Mouse (Mus musculus): ENCODE data around the gene Med21. TPM values are rescaled to one million over a fixed set of nuclear protein-coding genes. Genes with fewer than 3 reads are reported as not detected.

The Med21 gene
- total and polyA plus RNA-seq, 3 experiments = 42.4 to 124 (median 56.0) TPM

DNA sequence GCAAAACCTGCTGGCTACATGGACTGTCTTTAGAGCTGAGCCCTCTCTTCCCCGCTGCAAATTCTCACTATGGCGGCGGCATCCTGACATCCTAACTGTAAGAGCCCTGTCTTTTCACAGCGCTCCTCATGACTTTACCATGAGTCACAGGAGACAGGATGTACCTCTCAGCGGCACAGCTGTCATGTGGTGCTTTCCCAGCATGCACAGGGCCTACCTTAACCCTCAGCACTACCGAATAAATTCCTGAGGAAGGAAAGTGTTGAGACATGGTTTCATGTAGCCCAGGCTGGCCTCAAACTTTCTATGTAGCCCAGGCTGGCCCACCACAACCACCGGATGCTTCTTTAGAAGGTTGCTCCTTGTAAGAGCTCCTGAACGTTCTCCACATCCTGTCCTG, 26.5 kb upstream of the Med21 start:
- dilution Hi-C loops (cut with MboI; ENCODE audit: extremely low pct_ligation_motif_present, extremely low pct_unique_long_range_greater_than_20kb, low sequenced_read_pairs) = no loop called here
- Histone ChIP-seq H3K9ac (ENCODE audit: insufficient read depth, low read depth) (no peak overlapping the region), H3K4me3 (replicated peaks in 1 of 3; ENCODE audit: low read depth in 2 of 3, low read length in 2 of 3, poor library complexity in 1 of 3) (no peak overlapping the region), H3K9me3 (replicated peaks; ENCODE audit: low read length) (peaks cover 2% of the 10 kb centered on the region), H3K4me1 (ENCODE audit: control insufficient read depth in 1 of 2, insufficient read depth in 2 of 2) (peaks cover 2 to 16% of the 10 kb centered on the region in 2 experiments; a peak in 3 of 4 replicates), H3K27ac (ENCODE audit: insufficient read depth, low read depth) (no peak overlapping the region), H3K27me3 (replicated peaks) (no peaks in the 10 kb centered on the region), H3K36me3 (replicated peaks in 1 of 2; ENCODE audit: control insufficient read depth in 1 of 2, insufficient read depth in 1 of 2, low read length in 1 of 2) (peaks cover 51 to 77% of the 10 kb centered on the region in 2 experiments), H3K79me2 (replicated peaks; ENCODE audit: control insufficient read depth, extremely low read depth, insufficient read depth, poor library complexity, severe bottlenecking) (no peaks in the 10 kb centered on the region), H3K4me2 (ENCODE audit: insufficient read depth, low read depth, poor library complexity, severe bottlenecking) (no peak overlapping the region)
- DNase-seq (ENCODE audit: extremely low read depth) = no peak
- in situ Hi-C loops (cut with MboI; ENCODE audit: low pct_ligation_motif_present, low pct_unique_long_range_greater_than_20kb, low sequenced_read_pairs) = no loop called here
- TF ChIP-seq ELF1 (IDR thresholded peaks at IDR 0.05; ENCODE audit: low read depth, low read length) = no peak
- TF ChIP-seq IRF4 (IDR thresholded peaks at IDR 0.05; ENCODE audit: low read depth, low read length) = no peak
- no peak for TF ChIP-seq ZMIZ1 (IDR thresholded peaks at IDR 0.05; ENCODE audit: low read depth, low read length)
- no peak for TF ChIP-seq PAX5 (IDR thresholded peaks at IDR 0.05; ENCODE audit: low read length)
- TF ChIP-seq MAZ (IDR thresholded peaks at IDR 0.05; ENCODE audit: low read depth, low read length) = no peak
- no peak for TF ChIP-seq POLR2A (IDR thresholded peaks at IDR 0.05; ENCODE audit: low read depth, low read length)
- TF ChIP-seq TBP (conservative IDR thresholded peaks at IDR 0.05; ENCODE audit: low read depth, low read length) = no peak
- TF ChIP-seq MYC (IDR thresholded peaks at IDR 0.05; ENCODE audit: low read depth, low read length) = no peak
- no peak for TF ChIP-seq ETS1 (conservative IDR thresholded peaks at IDR 0.05; ENCODE audit: low read depth, low read length)
- TF ChIP-seq HCFC1 (IDR thresholded peaks at IDR 0.05; ENCODE audit: low read depth, low read length) = no peak
- TF ChIP-seq MAFK (IDR thresholded peaks at IDR 0.05; ENCODE audit: insufficient replicate concordance, low read length) = no peak
- TF ChIP-seq POLR2AphosphoS2 (IDR thresholded peaks at IDR 0.05; ENCODE audit: low read depth, low read length) = no peak
- no peak for TF ChIP-seq BHLHE40 (IDR thresholded peaks at IDR 0.05; ENCODE audit: low read depth, low read length)

DNA sequence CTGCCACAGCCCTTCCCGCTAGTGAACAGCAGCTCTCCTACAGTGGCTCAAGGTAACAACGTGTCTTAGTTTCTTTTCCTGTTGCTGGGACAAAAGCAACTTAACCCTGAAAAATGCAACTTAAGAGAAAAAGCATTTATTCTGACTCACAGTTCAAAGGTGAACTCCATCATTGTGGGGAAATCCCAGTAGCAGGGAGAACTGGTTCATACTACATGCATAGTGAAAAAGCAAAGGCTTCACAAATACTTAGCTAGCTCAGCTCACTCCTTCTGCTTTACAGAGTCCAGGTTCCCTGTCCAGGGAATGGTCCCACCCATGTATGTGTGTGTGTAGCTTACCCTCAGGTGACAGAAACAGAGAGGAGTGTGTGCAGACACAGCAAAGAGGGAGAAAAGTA, 25.7 kb upstream of the Med21 start:
- in situ Hi-C loops (cut with MboI; ENCODE audit: low pct_ligation_motif_present, low pct_unique_long_range_greater_than_20kb, low sequenced_read_pairs) = no loop called here
- no peak for TF ChIP-seq CTCF (conservative IDR thresholded peaks at IDR 0.05 in 1 of 2, IDR thresholded peaks at IDR 0.05 in 1 of 2; ENCODE audit: low read depth in 2 of 2, low read length in 2 of 2)
- TF ChIP-seq BHLHE40 (IDR thresholded peaks at IDR 0.05; ENCODE audit: low read depth, low read length) = no peak
- TF ChIP-seq CHD1 (IDR thresholded peaks at IDR 0.05; ENCODE audit: low read depth, low read length) = no peak
- TF ChIP-seq E2F4 (IDR thresholded peaks at IDR 0.05; ENCODE audit: insufficient replicate concordance, low read depth, low read length) = no peak
- no peak for TF ChIP-seq USF1 (IDR thresholded peaks at IDR 0.05; ENCODE audit: low read depth, low read length)
- TF ChIP-seq IRF4 (IDR thresholded peaks at IDR 0.05; ENCODE audit: low read depth, low read length) = no peak
- no peak for TF ChIP-seq MXI1 (IDR thresholded peaks at IDR 0.05; ENCODE audit: low read depth, low read length)
- TF ChIP-seq TBP (conservative IDR thresholded peaks at IDR 0.05; ENCODE audit: low read depth, low read length) = no peak
- TF ChIP-seq ZC3H11A (IDR thresholded peaks at IDR 0.05; ENCODE audit: low read depth, low read length) = no peak
- no peak for TF ChIP-seq ELF1 (IDR thresholded peaks at IDR 0.05; ENCODE audit: low read depth, low read length)
- TF ChIP-seq ZMIZ1 (IDR thresholded peaks at IDR 0.05; ENCODE audit: low read depth, low read length) = no peak
- TF ChIP-seq RAD21 (IDR thresholded peaks at IDR 0.05; ENCODE audit: low read depth, low read length) = no peak
- TF ChIP-seq MYC (IDR thresholded peaks at IDR 0.05; ENCODE audit: low read depth, low read length) = no peak
- no peaks in the 10 kb centered on the region for H3K79me2 ChIP-seq (replicated peaks; ENCODE audit: control insufficient read depth, extremely low read depth, insufficient read depth, poor library complexity, severe bottlenecking)
- peaks cover 2 to 16% of the 10 kb centered on the region in 2 experiments; a peak in 3 of 4 replicates for H3K4me1 ChIP-seq (ENCODE audit: control insufficient read depth in 1 of 2, insufficient read depth in 2 of 2)
- H3K4me2 ChIP-seq (ENCODE audit: insufficient read depth, low read depth, poor library complexity, severe bottlenecking) = no peak overlapping the region
- dilution Hi-C loops (cut with MboI; ENCODE audit: extremely low pct_ligation_motif_present, extremely low pct_unique_long_range_greater_than_20kb, low sequenced_read_pairs) = no loop called here
- H3K36me3 ChIP-seq (replicated peaks in 1 of 2; ENCODE audit: control insufficient read depth in 1 of 2, insufficient read depth in 1 of 2, low read length in 1 of 2) = peaks cover 51 to 74% of the 10 kb centered on the region in 2 experiments
- peaks cover 2% of the 10 kb centered on the region for H3K9me3 ChIP-seq (replicated peaks; ENCODE audit: low read length)
- no peak overlapping the region for H3K9ac ChIP-seq (ENCODE audit: insufficient read depth, low read depth)
- H3K27ac ChIP-seq (ENCODE audit: insufficient read depth, low read depth) = no peak overlapping the region
- DNase-seq (ENCODE audit: extremely low read depth) = no peak
- no peaks in the 10 kb centered on the region for H3K27me3 ChIP-seq (replicated peaks)
- no peak overlapping the region for H3K4me3 ChIP-seq (replicated peaks in 1 of 3; ENCODE audit: low read depth in 2 of 3, low read length in 2 of 3, poor library complexity in 1 of 3)

All from CH12.LX (cell line).